Mouse (Mus musculus): ENCODE results near the gene March1.

March1 gene

GRCm38 (mm10) chr8:66430639-66431038 lies 812.9 kb downstream of the March1 start:
- DNase-seq, result no peak

GRCm38 (mm10) chr8:66433577-66433976 lies 815.9 kb downstream of the March1 start:
- DNase-seq, result no peak

GRCm38 (mm10) chr8:66436804-66437203 lies 819.1 kb downstream of the March1 start:
- DNase-seq, result no peak

GRCm38 (mm10) chr8:66437929-66438328 lies 820.2 kb downstream of the March1 start:
- DNase-seq, result no peak

GRCm38 (mm10) chr8:66438468-66438867 lies 820.8 kb downstream of the March1 start:
- DNase-seq, result peak in 1 of 2 experiments; percentile 5

- no peak for DNase-seq
Observed at GRCm38 (mm10) chr8:66441123-66441522, 823.4 kb downstream of the March1 start.

GRCm38 (mm10) chr8:66442778-66443177 lies 825.1 kb downstream of the March1 start:
- DNase-seq, result no peak

GRCm38 (mm10) chr8:66444141-66444540 lies 826.4 kb downstream of the March1 start:
- DNase-seq, result peak; percentile 21 to 22

- DNase-seq, result no peak
Observed at GRCm38 (mm10) chr8:66445351-66445750, 827.7 kb downstream of the March1 start.

GRCm38 (mm10) chr8:66450691-66451090 lies 833.0 kb downstream of the March1 start:
- peak in 1 of 2 experiments; percentile 20 for DNase-seq

- no peak for DNase-seq
Observed at GRCm38 (mm10) chr8:66457057-66457456, 839.4 kb downstream of the March1 start.

GRCm38 (mm10) chr8:66469821-66470220 lies 852.1 kb downstream of the March1 start:
- DNase-seq, result no peak

GRCm38 (mm10) chr8:66476880-66477279 lies 859.2 kb downstream of the March1 start:
- DNase-seq, result no peak

- peak; percentile 83 to 87 for DNase-seq
Observed at GRCm38 (mm10) chr8:66486084-66486763, 868.5 kb downstream of the March1 start, which contains the start of gene Tma16. Gene Tma16 (minus strand): TSS chr8:66486530.

- DNase-seq, result no peak
Observed at GRCm38 (mm10) chr8:66488556-66488955, 870.9 kb downstream of the March1 start.

- no peak for DNase-seq
Observed at GRCm38 (mm10) chr8:66490624-66491023, 872.9 kb downstream of the March1 start.

- no peak for DNase-seq
Observed at GRCm38 (mm10) chr8:66494496-66494895, 876.8 kb downstream of the March1 start.

- peak; percentile 54 to 74 for DNase-seq
Observed at GRCm38 (mm10) chr8:66495726-66496125, 878.0 kb downstream of the March1 start.

- peak in 1 of 2 experiments; percentile 21 for DNase-seq
Observed at GRCm38 (mm10) chr8:66496998-66497577, 879.4 kb downstream of the March1 start.

- DNase-seq, result no peak
Observed at GRCm38 (mm10) chr8:66503381-66503780, 885.7 kb downstream of the March1 start.

GRCm38 (mm10) chr8:66511537-66511936 lies 893.8 kb downstream of the March1 start, which contains the start of gene Tktl2:
Gene Tktl2 (plus strand): TSS chr8:66511756.
- DNase-seq, result no peak

GRCm38 (mm10) chr8:66519149-66519548 lies 901.4 kb downstream of the March1 start:
- DNase-seq, result no peak

GRCm38 (mm10) chr8:66520576-66520975 lies 902.9 kb downstream of the March1 start:
- no peak for DNase-seq

Measured in lung, postnatal 4 days (tissue).